Mouse (Mus musculus): ENCODE data around the gene Tmem242.

Tmem242 gene

GRCm38 (mm10) chr17:5377151-5377929 is 62.7 kb downstream of the Tmem242 start:
- DNase-seq (ENCODE audit: low read depth, low spot score): no peak

GRCm38 (mm10) chr17:5372951-5373350 is 67.1 kb downstream of the Tmem242 start:
- no peak for DNase-seq (ENCODE audit: low read depth, low spot score)

GRCm38 (mm10) chr17:5371521-5371920 is 68.5 kb downstream of the Tmem242 start:
- no peak for DNase-seq (ENCODE audit: low read depth, low spot score)

- DNase-seq (ENCODE audit: low read depth, low spot score): no peak
Measured at GRCm38 (mm10) chr17:5371032-5371431, 69.0 kb downstream of the Tmem242 start.

- no peak for DNase-seq (ENCODE audit: low read depth, low spot score)
Measured at GRCm38 (mm10) chr17:5365992-5366398, 74.1 kb downstream of the Tmem242 start.

Data from CD4-positive, CD25-positive, alpha-beta regulatory T cell, adult 2 months (primary cell).